Mouse (Mus musculus): ENCODE measurements around the gene Wdr48. TPM values are rescaled to one million over a fixed set of nuclear protein-coding genes. Genes with fewer than 3 reads are reported as not detected.
A peak's percentile ranks its signal among the peaks of the same experiment; 100 is the strongest.

Wdr48 gene
- total RNA-seq, 2 experiments from 2014 or later = 27.6 to 29.2 TPM

DNA sequence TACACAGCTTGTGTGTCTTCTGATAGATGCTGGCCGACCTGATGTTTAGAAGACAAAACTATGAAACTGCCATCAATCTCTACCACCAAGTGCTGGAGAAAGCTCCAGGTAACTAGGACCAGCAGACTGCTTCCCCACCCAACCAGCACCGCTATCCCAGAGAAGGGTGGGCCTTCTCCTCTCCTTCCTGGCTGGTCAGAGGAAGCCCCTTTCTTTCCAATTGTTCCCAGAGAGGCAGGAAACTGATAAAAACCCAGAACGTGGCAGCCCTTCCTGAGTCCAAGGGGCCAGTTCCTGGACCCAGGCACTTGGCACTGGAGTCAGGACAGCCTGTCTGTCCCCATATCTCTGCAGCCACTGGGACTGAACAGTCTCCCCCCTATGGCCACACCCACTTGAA is 69.5 kb downstream of the Wdr48 start:
- intact Hi-C loops (cut with DNase I) = loop anchor here (2.0 to 5.0 kb wide), 2 partner anchors 15 to 133 kb away; no protein-coding TSS in a partner anchor
- peak in 1 of 2 experiments; percentile 39 for DNase-seq

- DNase-seq = no peak
- intact Hi-C loops (cut with DNase I) = loop anchor here (2.0 kb wide), 1 partner anchor 14 kb away; no protein-coding TSS in a partner anchor
Measured at GRCm38 (mm10) chr9:119965186-119965585, 70.5 kb downstream of the Wdr48 start.

DNA sequence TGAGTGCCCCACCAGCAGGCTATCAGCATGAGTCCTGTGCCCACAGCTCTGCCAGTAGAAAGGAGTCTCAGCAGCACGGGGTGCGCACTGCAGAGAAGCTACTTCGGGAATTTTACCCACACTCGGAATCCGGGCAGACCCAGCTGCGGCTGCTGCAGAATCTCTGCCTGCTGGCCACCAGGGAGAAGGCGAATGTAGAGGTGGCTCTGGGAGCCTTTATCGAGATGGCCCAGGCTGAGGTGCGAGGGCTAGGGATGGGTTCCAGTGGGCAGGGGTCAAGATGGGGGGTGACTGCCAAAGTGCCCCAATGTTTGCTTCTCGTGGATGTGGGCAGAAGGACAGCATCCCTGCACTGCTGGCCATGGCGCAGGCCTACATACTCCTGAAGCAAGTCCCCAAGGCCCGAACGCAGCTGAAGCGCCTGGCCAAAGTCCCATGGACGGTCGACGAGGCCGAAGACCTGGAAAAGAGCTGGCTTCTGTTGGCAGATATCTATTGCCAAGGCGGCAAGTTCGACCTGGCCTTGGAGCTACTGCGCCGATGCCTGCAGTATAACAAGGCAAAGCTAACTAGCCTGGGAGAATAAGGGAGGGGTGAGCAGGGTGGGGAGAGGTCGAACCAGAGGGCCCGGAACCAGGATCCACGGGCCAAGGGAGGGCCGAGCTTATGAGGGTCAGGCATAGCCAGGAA is 71.7 kb downstream of the Wdr48 start:
- intact Hi-C loops (cut with DNase I) = no loop called here

GRCm38 (mm10) chr9:119969811-119970210 is 75.1 kb downstream of the Wdr48 start:
- intact Hi-C loops (cut with DNase I) = no loop called here
- no peak for DNase-seq

More for the DNA sequence above, 71.7 kb downstream of the Wdr48 start:
- DNase-seq = no peak

GRCm38 (mm10) chr9:119970221-119970620 is 75.5 kb downstream of the Wdr48 start:
- intact Hi-C loops (cut with DNase I) = no loop called here
- peak; percentile 56 to 68 for DNase-seq

DNA sequence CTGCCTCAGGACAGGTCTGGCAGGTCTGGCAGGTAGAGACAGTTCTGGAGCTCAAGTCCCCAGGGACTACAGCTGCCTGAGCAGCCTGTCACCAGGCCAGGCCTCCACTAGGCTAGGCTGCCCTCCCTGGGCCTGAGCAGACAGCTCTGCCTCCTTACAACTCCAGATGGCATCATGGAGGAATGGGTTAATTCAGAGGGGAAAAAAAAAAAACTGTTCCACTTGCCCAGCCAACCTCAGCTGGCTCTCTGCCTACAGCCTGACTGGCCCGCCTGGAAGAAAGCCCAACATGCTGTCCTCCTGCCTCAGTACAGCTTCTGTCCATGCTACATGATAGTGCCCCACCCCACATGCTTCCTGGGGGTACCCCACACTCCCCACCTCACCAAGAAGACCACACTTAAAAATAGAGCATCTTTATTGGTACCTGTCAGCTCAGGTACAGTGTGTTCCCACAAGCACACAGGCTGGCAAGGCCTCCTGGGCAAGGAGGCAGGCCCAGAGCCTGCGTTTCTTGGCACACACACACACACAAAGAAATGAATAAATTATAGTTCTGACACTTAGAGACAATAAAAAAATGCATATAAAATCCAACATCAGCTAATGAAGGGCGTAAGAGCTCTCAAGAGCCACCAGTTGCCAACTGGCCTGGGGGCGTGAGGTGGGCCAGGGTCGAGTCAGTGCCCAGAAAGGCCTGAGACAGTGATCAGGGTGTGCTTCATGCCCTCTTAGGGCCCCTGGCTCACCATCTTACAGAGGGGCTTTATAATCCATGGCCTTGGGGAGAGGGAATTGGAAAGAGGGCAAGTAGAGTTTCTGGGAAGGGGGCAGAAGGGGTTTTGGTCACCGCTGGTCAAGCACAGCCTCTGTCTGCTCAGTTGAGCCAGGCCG is 76.3 kb downstream of the Wdr48 start:
- intact Hi-C loops (cut with DNase I) = no loop called here
- peak in 1 of 2 experiments; percentile 52 for DNase-seq

- intact Hi-C loops (cut with DNase I) = no loop called here
- DNase-seq = no peak
Measured at GRCm38 (mm10) chr9:119972166-119972565, 77.5 kb downstream of the Wdr48 start.

- intact Hi-C loops (cut with DNase I) = no loop called here
- DNase-seq = peak in 1 of 2 experiments; percentile 55
Measured at GRCm38 (mm10) chr9:119972582-119972981, 77.9 kb downstream of the Wdr48 start.

DNA sequence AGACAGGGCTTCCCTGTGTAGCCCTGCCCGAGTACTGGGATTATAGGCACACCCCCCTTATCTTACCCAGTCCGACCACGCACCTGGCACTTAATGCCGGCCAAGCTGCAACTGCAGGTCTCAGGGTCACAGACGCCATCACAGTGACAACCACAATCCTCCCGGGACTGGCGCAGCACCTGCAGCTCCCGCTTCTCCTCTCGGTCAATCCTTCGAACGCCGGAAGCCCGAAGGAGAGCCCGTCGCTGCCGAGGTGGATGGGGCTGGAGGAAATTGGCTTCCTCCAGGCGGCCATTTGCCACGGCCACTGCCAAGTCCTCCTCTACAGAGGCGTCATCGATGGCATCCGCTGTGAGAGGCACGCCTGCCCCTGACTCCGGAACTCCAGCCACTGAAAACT is 78.6 kb downstream of the Wdr48 start:
- DNase-seq = no peak
- intact Hi-C loops (cut with DNase I) = no loop called here

GRCm38 (mm10) chr9:119973869-119974520 is 79.3 kb downstream of the Wdr48 start:
- intact Hi-C loops (cut with DNase I) = no loop called here
- DNase-seq = no peak

GRCm38 (mm10) chr9:119974609-119975008 is 79.9 kb downstream of the Wdr48 start:
- no peak for DNase-seq

GRCm38 (mm10) chr9:119975286-119975685 is 80.6 kb downstream of the Wdr48 start:
- intact Hi-C loops (cut with DNase I) = no loop called here

More at GRCm38 (mm10) chr9:119974609-119975008, 79.9 kb downstream of the Wdr48 start:
- intact Hi-C loops (cut with DNase I) = no loop called here

More at GRCm38 (mm10) chr9:119975286-119975685, 80.6 kb downstream of the Wdr48 start:
- no peak for DNase-seq

Other genes with a start within 250 kb of the Wdr48 start
- gene Scn10a, start 175.6 kb upstream of the Wdr48 start, total RNA-seq (2021) = under 1 TPM; 0.22 to 0.33 TPM
- under 1 TPM in 1 of 2 experiments, not detected in 1; 0.05 TPM for gene Scn11a, start 69.4 kb upstream of the Wdr48 start, total RNA-seq (2021)
- 10 to 100 TPM; 30.2 to 30.6 TPM for gene Gorasp1, start 42.7 kb downstream of the Wdr48 start, total RNA-seq (2021)
- gene Ttc21a, start 42.7 kb downstream of the Wdr48 start, total RNA-seq (2021) = not detected
- gene Csrnp1, start 89.8 kb downstream of the Wdr48 start, total RNA-seq (2021) = 10 to 100 TPM; 11.1 to 29.3 TPM
- 100 to 1,000 TPM; 122 to 127 TPM for gene Xirp1, start 128.7 kb downstream of the Wdr48 start, total RNA-seq (2021)
- 1 to 10 TPM; 3.1 to 5.4 TPM for gene Cx3cr1, start 175.0 kb downstream of the Wdr48 start, total RNA-seq (2021)
- gene Ccr8, start 197.2 kb downstream of the Wdr48 start, total RNA-seq (2021) = not detected
- 10 to 100 TPM; 18.9 to 21.1 TPM for gene Slc25a38, start 215.5 kb downstream of the Wdr48 start, total RNA-seq (2021)
- gene Rpsa, start 232.8 kb downstream of the Wdr48 start, total RNA-seq (2021) = 100 to 1,000 TPM; 494 to 510 TPM

All from heart, postnatal 36 days (tissue).